Mouse (Mus musculus) layer of hippocampus, adult 2 months (tissue): Measurements from ENCODE around the gene Nptx2. TPM values are rescaled to one million over a fixed set of nuclear protein-coding genes. Genes with fewer than 3 reads are reported as not detected.

ENCODE experiments used
- DNase-seq, 2 experiments: peaks; one replicate each; pipeline ENCODE4 v3.0.0; 2022; ENCODE audit warnings: low spot score in 2 of 2
- H3K27ac ChIP-seq: fragments of 200-600 bp; 2 replicates; pipeline ENCODE4 v1.8.1; 2022
- H3K4me3 ChIP-seq: fragments of 200-600 bp; 2 replicates; pipeline ENCODE4 v1.8.1; 2022; ENCODE audit warnings: mild to moderate bottlenecking
- CTCF ChIP-seq: fragments of 200-600 bp; conservative IDR thresholded peaks from 2 replicates; pipeline ENCODE4 v1.8.1; 2022; ENCODE audit warnings: antibody characterized with exemption, mild to moderate bottlenecking, moderate library complexity
- long read RNA-seq, 2 experiments: library from polyadenylated mRNA; stranded (forward); transcript quantifications; one replicate each; pipeline ENCODE4 v2.0.0; 2021; ENCODE audit warnings: borderline mapping rate in 2 of 2
- total RNA-seq, 2 experiments: library from RNA; stranded (reverse); gene quantifications; 2 replicates each; pipeline ENCODE4 v1.2.3; 2021

The Nptx2 gene
- 10 to 100 TPM; 40.0 to 42.0 TPM for total RNA-seq
- long read RNA-seq, experiment 1, transcript Nptx2-201 (5 exons, 2,536 nt) = major isoform, 18 of 21 reads
- long read RNA-seq, experiment 1, partial matches to known transcripts = 3 of 21 reads
- long read RNA-seq, experiment 1, other reads (novel, unspliced or antisense) = 0 of 21 reads
- long read RNA-seq, experiment 2, transcript Nptx2-201 (5 exons, 2,536 nt) = major isoform, 35 of 42 reads
- long read RNA-seq, experiment 2, partial matches to known transcripts = 2 of 42 reads
- long read RNA-seq, experiment 2, other reads (novel, unspliced or antisense) = 5 of 42 reads

GRCm38 (mm10) chr5:144545653-144546422 lies at the start of gene Nptx2:
TSS of gene Nptx2 (plus strand) at chr5:144545902.
- peak within 1 kb of the TSS; percentile 15; the same call in 1 of the 2 replicates for H3K27ac ChIP-seq
- H3K4me3 ChIP-seq = peak within 1 kb of the TSS; percentile 53
- TF ChIP-seq CTCF = peak; percentile 59
- peak; percentile 78 to 81 for DNase-seq

GRCm38 (mm10) chr5:144496481-144496880 lies 49.2 kb upstream of the Nptx2 start:
- H3K4me3 ChIP-seq = no peak overlapping the region
- TF ChIP-seq CTCF = no peak
- no peak for DNase-seq

GRCm38 (mm10) chr5:144504239-144504638 lies 41.5 kb upstream of the Nptx2 start:
- Histone ChIP-seq H3K4me3 (no peak overlapping the region), H3K27ac (no peak overlapping the region)
- DNase-seq = peak in 1 of 2 experiments; percentile 33
- no peak for TF ChIP-seq CTCF

More at GRCm38 (mm10) chr5:144496481-144496880, 49.2 kb upstream of the Nptx2 start:
- H3K27ac ChIP-seq = no peak overlapping the region

- H3K4me3 ChIP-seq = no peak overlapping the region
- no peak for DNase-seq
- peak; percentile 14 for TF ChIP-seq CTCF
- no peak overlapping the region for H3K27ac ChIP-seq
These were observed 40.0 kb upstream of the Nptx2 start for GRCm38 (mm10) chr5:144505731-144506130.

- Histone ChIP-seq H3K27ac (no peak overlapping the region), H3K4me3 (no peak overlapping the region)
- DNase-seq = no peak
- TF ChIP-seq CTCF = no peak
These were observed 39.5 kb upstream of the Nptx2 start for GRCm38 (mm10) chr5:144506156-144506555.

GRCm38 (mm10) chr5:144506689-144507552 lies 38.8 kb upstream of the Nptx2 start:
- TF ChIP-seq CTCF = no peak
- Histone ChIP-seq H3K27ac (no peak overlapping the region), H3K4me3 (no peak overlapping the region)
- DNase-seq = no peak

- no peak for TF ChIP-seq CTCF
- no peak for DNase-seq
- Histone ChIP-seq H3K27ac (no peak overlapping the region), H3K4me3 (no peak overlapping the region)
These were observed 36.3 kb upstream of the Nptx2 start for GRCm38 (mm10) chr5:144509431-144509830.

- TF ChIP-seq CTCF = peak; percentile 66
- no peak overlapping the region for H3K27ac ChIP-seq
- DNase-seq = peak in 1 of 2 experiments; percentile 16
- H3K4me3 ChIP-seq = no peak overlapping the region
These were observed 31.0 kb upstream of the Nptx2 start for GRCm38 (mm10) chr5:144514738-144515137.

- DNase-seq = no peak
- H3K4me3 ChIP-seq = no peak overlapping the region
- TF ChIP-seq CTCF = no peak
These were observed 30.5 kb upstream of the Nptx2 start for GRCm38 (mm10) chr5:144515241-144515640.

GRCm38 (mm10) chr5:144520096-144520495 lies 25.6 kb upstream of the Nptx2 start:
- no peak for DNase-seq
- no peak for TF ChIP-seq CTCF
- H3K4me3 ChIP-seq = no peak overlapping the region
- H3K27ac ChIP-seq = no peak overlapping the region

More at GRCm38 (mm10) chr5:144515241-144515640, 30.5 kb upstream of the Nptx2 start:
- H3K27ac ChIP-seq = no peak overlapping the region

- Histone ChIP-seq H3K27ac (no peak overlapping the region), H3K4me3 (no peak overlapping the region)
- DNase-seq = no peak
- no peak for TF ChIP-seq CTCF
These were observed 20.9 kb upstream of the Nptx2 start for GRCm38 (mm10) chr5:144524774-144525173.

- DNase-seq = no peak
- TF ChIP-seq CTCF = no peak; the same call in none of the 2 replicates
- no peak overlapping the region for H3K27ac ChIP-seq
- H3K4me3 ChIP-seq = no peak overlapping the region
These were observed 16.6 kb upstream of the Nptx2 start for GRCm38 (mm10) chr5:144529123-144529522.
